Mouse (Mus musculus): ENCODE measurements at regions not wholly inside any gene's neighbourhood (a gene's known extent, or its start where the extent isn't known, plus 50 kb on each side); places are given as distances from the start of the nearest gene placed in this dataset.

GRCm38 (mm10) chr8:92427801-92428200, 70.4 kb downstream of the Irx5 start:
- DNase-seq (ENCODE audit: low spot score in 2 of 2): peak in 1 of 2 experiments; percentile 8

DNA sequence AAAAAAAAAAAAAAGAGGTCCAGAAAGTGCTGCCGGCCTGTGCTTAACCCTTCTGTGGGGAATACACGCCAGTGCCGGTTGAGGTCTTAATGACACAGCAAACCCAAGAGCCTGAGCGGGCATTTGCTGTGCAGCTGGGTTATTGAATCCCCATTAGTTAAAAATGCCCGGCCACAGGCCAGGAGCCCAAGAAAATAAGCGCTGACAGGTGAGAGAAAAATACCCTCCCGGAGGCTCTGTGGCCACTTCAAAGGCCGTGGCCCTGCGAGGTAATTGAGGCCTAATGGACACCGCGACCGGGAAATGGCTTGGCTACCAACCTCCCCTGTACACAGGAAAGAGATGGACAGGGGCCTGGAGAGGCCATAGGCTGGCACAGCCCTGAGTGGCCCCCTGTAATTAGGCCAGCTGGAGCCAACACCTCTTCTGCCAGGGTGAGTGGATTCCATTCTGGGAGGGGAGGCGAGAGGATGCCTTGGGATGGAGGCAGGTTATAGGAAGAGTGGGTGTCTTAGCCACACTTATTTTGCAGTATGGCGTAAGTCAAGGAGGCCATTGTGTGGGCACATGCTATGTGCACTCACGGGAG, 79.7 kb downstream of the Irx5 start:
- DNase-seq (ENCODE audit: low spot score in 2 of 2): no peak

DNA sequence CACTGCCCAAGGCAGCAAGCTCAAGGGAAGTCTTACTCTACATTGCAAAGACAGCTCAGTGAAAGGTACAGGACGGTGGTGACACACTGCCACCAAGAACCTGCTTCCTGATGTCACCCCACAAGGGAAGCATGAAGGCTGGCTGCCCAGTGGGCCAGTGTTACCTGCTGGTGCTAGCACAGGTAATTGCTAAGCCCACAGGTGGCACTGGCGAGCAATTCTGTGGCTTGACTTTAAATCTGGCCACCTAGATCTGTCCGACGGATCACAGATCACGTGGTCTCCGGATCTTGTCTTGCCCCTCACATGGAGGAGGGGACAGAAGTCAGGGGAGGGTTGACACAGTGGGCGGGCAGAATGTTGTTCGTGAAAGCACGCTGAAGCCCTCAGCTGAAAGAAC, 80.9 kb downstream of the Irx5 start:
- DNase-seq (ENCODE audit: low spot score in 2 of 2): no peak

GRCm38 (mm10) chr8:92439713-92440436, 82.5 kb downstream of the Irx5 start:
- no peak for DNase-seq (ENCODE audit: low spot score in 2 of 2)

DNA sequence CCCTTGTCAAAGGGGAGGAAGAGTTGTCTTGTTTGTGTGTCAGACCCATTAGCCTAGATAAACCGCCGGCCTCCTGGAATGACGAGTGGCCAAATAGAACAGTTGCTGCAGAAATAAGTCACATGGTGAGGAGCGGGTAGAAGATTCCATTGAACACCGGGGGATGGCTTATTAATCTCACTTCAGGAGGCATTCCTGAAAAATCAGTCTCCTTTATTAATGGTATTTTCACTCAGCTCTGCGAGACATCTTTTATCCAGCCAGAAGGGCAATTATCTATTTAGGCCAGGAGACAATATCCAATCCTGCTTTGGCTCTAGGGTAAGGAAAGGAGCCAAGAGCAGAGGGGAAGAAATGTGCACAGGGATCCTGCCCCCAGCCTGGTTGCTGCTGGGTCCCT, 84.7 kb downstream of the Irx5 start:
- no peak for DNase-seq (ENCODE audit: low spot score in 2 of 2)

GRCm38 (mm10) chr8:92459291-92459690, 101.9 kb downstream of the Irx5 start:
- DNase-seq (ENCODE audit: low spot score in 2 of 2): no peak

- peak in 1 of 2 experiments; percentile 7 for DNase-seq (ENCODE audit: low spot score in 2 of 2)
Measured at GRCm38 (mm10) chr8:92460129-92460953, 102.9 kb downstream of the Irx5 start.

GRCm38 (mm10) chr8:92469141-92470000, 111.9 kb downstream of the Irx5 start:
- DNase-seq (ENCODE audit: low spot score in 2 of 2): no peak

DNA sequence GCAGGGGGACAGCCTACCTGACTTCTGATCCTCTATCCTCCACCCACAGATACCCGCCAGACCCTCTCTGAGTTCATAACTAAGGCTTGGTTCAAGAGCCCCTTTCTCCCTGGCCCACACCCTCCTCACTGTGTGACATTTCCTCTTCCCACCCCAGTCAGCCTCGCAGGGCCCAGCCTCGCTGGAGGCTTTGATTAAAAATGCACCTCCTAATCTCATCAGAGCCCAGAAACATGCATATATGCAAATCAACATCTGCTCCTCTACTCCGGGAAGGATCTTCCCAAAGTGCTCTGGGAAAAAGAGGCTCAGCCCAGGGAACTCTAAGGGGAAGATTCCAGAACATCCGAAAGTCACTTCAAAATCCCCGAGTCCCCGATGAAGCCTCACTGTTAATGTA, 114.8 kb downstream of the Irx5 start:
- DNase-seq (ENCODE audit: low spot score in 2 of 2): no peak

GRCm38 (mm10) chr8:92472817-92473216, 115.4 kb downstream of the Irx5 start:
- no peak for DNase-seq (ENCODE audit: low spot score in 2 of 2)

- no peak for DNase-seq (ENCODE audit: low spot score in 2 of 2)
Measured at GRCm38 (mm10) chr8:92482393-92482792, 125.0 kb downstream of the Irx5 start.

DNA sequence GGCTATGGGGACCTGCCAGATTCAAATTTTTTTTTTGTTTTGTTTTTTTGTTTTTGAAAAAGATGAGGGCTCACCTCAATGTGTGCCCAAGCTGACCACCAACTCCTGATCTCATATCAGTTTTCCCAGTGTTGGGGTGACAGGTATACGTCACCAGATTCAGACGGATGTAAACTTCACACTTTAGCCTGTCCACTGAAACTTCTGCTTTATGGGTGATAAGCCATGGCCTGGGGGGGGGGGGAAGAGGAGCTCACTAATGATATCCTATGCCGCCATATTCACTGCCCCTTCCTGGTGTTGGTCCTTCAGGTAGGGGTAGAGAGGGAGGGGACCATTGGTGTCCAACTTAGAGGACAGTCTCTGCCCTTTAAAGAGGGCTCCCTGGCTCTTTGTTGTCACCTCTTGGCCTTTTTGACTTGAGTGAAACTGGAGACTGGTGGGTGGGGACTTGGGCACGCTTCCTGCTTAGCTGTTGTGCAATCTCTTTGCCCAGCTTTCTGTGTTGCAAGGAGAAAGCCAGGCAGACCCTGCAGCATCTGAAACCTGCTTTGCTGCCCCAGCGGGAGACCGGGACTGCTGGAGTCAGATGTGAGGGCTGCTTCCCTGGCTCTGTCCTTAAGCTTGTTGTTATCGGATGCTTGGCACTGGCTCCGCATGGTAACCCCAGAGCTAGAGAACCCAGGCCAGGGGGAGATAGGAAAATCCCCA, 125.8 kb downstream of the Irx5 start:
- no peak for DNase-seq (ENCODE audit: low spot score in 2 of 2)

- no peak for DNase-seq (ENCODE audit: low spot score in 2 of 2)
Measured at GRCm38 (mm10) chr8:92488526-92489159, 131.2 kb downstream of the Irx5 start.

DNA sequence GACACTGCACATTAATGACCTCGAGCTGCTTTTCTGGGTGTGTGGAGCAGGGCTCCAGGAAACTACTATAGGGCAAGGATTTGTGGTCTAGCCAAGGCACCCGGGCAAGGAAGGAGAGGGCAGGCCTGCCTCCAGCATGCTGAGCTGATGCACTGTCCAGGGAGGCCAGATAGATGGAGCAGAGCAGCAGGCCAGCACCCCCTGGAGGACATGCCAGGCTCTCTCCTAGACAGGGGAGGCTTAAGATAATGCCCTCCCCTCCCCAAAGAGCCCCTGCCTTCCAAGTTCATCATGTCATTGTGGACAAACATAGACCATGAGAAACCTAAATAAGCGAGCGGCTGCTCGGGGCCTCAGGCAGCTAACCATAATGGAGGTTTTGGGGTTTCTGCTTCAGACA, 134.1 kb downstream of the Irx5 start:
- DNase-seq (ENCODE audit: low spot score in 2 of 2): no peak

DNA sequence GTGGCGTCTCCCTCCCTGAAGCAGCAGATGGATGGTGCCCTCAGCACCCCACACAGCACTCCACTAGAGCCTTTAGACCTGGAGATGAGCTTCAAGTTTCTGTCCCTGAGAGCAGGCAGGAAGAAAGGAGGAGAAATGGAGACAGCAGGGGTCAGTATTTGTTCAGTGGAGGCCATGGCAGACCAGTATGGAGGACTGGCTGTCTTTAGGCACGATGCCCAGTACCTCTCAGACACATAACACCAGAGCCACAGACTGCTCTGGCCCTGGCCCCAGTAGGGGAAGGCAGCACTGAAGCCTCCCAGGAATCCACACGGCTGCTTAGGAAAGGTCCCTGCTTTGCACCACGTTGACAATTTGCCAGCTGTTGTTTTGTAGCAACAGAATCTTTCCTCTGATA, 136.0 kb downstream of the Irx5 start:
- no peak for DNase-seq (ENCODE audit: low spot score in 2 of 2)

GRCm38 (mm10) chr8:92505552-92506281, 148.3 kb downstream of the Irx5 start:
- DNase-seq (ENCODE audit: low spot score in 2 of 2): no peak

- DNase-seq (ENCODE audit: low spot score in 2 of 2): no peak
Measured at GRCm38 (mm10) chr8:92506436-92506835, 149.0 kb downstream of the Irx5 start.

DNA sequence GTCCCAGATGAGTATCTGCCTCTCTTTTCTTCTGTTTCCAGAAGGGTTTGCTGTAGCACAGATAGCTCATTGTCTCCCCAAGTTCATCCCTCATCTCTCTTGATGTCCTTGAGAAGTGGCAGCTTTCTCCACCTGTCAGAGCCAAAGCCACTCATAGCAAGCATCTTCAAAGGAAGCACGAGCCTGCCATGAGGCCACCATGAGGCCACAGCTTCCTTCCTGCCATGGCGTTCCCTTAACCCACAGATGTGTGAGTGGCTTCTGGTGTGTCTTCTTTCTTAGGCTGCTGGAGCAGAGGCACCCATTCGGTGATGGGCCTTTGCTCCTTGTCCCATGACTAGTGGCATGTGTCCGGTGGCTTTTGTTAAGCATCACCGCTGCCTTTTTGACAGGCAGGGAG, 149.5 kb downstream of the Irx5 start:
- no peak for DNase-seq (ENCODE audit: low spot score in 2 of 2)

- DNase-seq (ENCODE audit: low spot score in 2 of 2): no peak
Measured at GRCm38 (mm10) chr8:92515385-92515784, 158.0 kb downstream of the Irx5 start.

GRCm38 (mm10) chr8:92518031-92518430, 156.1 kb upstream of the Irx6 start:
- DNase-seq (ENCODE audit: low spot score in 2 of 2): no peak

Data from frontal cortex, postnatal 25 days (tissue).